Mouse (Mus musculus): ENCODE measurements at regions not wholly inside any gene's neighbourhood (a gene's known extent, or its start where the extent isn't known, plus 50 kb on each side); places are given as distances from the start of the nearest gene placed in this dataset.

- TF ChIP-seq CTCF (IDR thresholded peaks at IDR 0.05; ENCODE audit: control insufficient read depth, insufficient read depth, low read length), result no peak
- no peak for TF ChIP-seq POLR2A (IDR thresholded peaks at IDR 0.05; ENCODE audit: borderline replicate concordance, control insufficient read depth, low read depth, low read length)
Observed at GRCm38 (mm10) chr7:83258363-83258916, 326.3 kb upstream of the Tmc3 start.

All from bone marrow, adult 2 months (tissue).